In the genomic region with DNA sequence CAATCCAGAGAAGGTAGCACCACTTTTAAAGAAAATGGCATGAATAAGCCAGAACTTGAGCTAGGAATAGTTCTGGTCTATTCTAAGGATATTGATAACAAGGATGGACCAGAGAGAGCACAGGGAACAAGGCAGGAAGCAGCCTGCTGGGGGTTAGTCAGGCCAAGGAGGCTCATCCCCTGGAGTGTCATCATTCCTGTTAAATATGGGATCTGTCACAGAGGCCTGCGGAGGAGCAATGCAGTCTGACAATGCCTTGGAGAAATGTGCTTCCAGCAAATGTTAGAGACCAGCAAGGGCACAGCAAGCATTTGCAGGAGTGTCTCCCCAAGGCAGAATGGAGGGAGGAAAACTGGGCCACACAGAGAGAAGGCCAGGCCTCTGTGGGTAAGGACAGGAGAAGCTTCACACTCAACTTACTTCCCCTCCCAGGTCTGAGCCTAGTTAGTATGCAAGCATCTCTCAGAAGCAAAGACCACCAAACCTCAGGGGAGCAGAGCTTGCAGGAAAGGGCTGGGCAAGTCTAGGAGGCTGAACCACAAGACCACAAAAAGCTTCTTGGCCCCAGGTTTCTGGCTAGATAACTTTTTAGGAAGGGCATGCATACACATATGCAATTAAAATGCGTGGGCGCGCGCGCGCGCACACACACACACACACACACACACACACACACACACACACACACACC, we compare ENCODE assay signal across 11 mouse cellular contexts. TPM values are rescaled to one million over a fixed set of nuclear protein-coding genes. Genes with fewer than 3 reads are reported as not detected.
A peak's percentile ranks its signal among the peaks of the same experiment; 100 is the strongest.
DNase-seq lines count a peak whose midpoint lies in the region; ATAC-seq and TF ChIP-seq lines count a peak whose summit lies in the region.
"Had no signal": no experiment of that assay in that cellular context is flagged by ENCODE, and none has a peak within 500 bp of the region (broad histone marks: within the 10 kb centered on the region; RNA-seq: fewer than 3 reads in every experiment).

No protein-coding gene starts in this region.

- TF ChIP-seq POLR2A in limb, embryonic 14.5 days (IDR thresholded peaks at IDR 0.05; ENCODE audit: borderline replicate concordance, extremely low read depth, insufficient read depth, insufficient read length) = no peak

- no peak for ATAC-seq in kidney, embryonic 16.5 days (ENCODE audit: low FRiP score, low TSS enrichment)
- ATAC-seq in embryonic facial prominence, embryonic 14.5 days (ENCODE audit: low read depth) = peak; percentile 15; the same call in 1 of the 2 replicates
- ATAC-seq in limb, embryonic 14.5 days (ENCODE audit: low FRiP score, low read depth) = 0 out of 2 replicates have a peak, but pooled peaks have one; percentile 13

- no peak overlapping the region for H3K9ac ChIP-seq in kidney, embryonic 16.5 days (replicated peaks; ENCODE audit: low read length)
- H3K9ac ChIP-seq in embryonic facial prominence, embryonic 14.5 days (ENCODE audit: low read depth, low read length) = no peak overlapping the region
- H3K9ac ChIP-seq in limb, embryonic 14.5 days (ENCODE audit: low read depth, low read length, severe bottlenecking) = no peak overlapping the region

- H3K36me3 ChIP-seq in kidney, embryonic 16.5 days (ENCODE audit: insufficient read depth, low read length) = no peaks in the 10 kb centered on the region
- 0 out of 2 replicates have a peak, but pooled peaks cover 4% of the 10 kb centered on the region for H3K36me3 ChIP-seq in embryonic facial prominence, embryonic 14.5 days (ENCODE audit: control insufficient read depth, insufficient read depth, low read length)
- no peaks in the 10 kb centered on the region for H3K36me3 ChIP-seq in limb, embryonic 14.5 days (ENCODE audit: control insufficient read depth, insufficient read depth, low read length)

- no peak overlapping the region for H3K4me3 ChIP-seq in kidney, embryonic 16.5 days (ENCODE audit: low read length)
- no peak overlapping the region for H3K4me3 ChIP-seq in embryonic facial prominence, embryonic 14.5 days (ENCODE audit: low read depth, low read length)
- H3K4me3 ChIP-seq in limb, embryonic 14.5 days (replicated peaks; ENCODE audit: low read length) = no peak overlapping the region
- H3K4me3 ChIP-seq: left cerebral cortex, adult 2 months had no signal

- H3K4me1 ChIP-seq in kidney, embryonic 16.5 days (ENCODE audit: insufficient read depth, low read length) = peaks cover 6% of the 10 kb centered on the region; the same call in 1 of the 2 replicates
- H3K4me1 ChIP-seq in embryonic facial prominence, embryonic 14.5 days (ENCODE audit: control insufficient read depth, insufficient read depth, low read length) = peaks cover 17% of the 10 kb centered on the region
- H3K4me1 ChIP-seq in limb, embryonic 14.5 days (ENCODE audit: control insufficient read depth, insufficient read depth, low read length) = peaks cover 13% of the 10 kb centered on the region

- WGBS in kidney, embryonic 16.5 days = 84% methylated on average over 8 of the region's 8 CpGs
- WGBS in embryonic facial prominence, embryonic 14.5 days = 64% methylated on average over 8 of the region's 8 CpGs
- 78% methylated on average over 8 of the region's 8 CpGs for WGBS in limb, embryonic 14.5 days

- peak overlapping the region; percentile 19 for H3K27ac ChIP-seq in kidney, embryonic 16.5 days (ENCODE audit: low read length)
- peak overlapping the region; percentile 64 for H3K27ac ChIP-seq in embryonic facial prominence, embryonic 14.5 days (replicated peaks; ENCODE audit: low read depth, low read length)
- peak overlapping the region; percentile 64 for H3K27ac ChIP-seq in limb, embryonic 14.5 days (replicated peaks; ENCODE audit: low read depth, low read length)
- H3K27ac ChIP-seq: left cerebral cortex, adult 2 months had no signal

- no peak for DNase-seq in kidney, adult 18-20 months
- peak; percentile 20 for DNase-seq in R1 (ENCODE audit: low read depth, low spot score)
- DNase-seq in embryonic facial prominence, embryonic 14.5 days (ENCODE audit: low spot score) = peak; percentile 85
- no peak for DNase-seq in limb, embryonic 14.5 days (ENCODE audit: low spot score)
- DNase-seq in urinary bladder, postnatal 36 days (ENCODE audit: low spot score in 2 of 2) = no peak
- DNase-seq in frontal cortex, postnatal 36 days (ENCODE audit: low spot score in 2 of 2) = no peak
- no peak for DNase-seq in cerebellum, adult 18-20 months
- DNase-seq: cerebellum, adult 9-10 months; right cerebral cortex, postnatal 14 days had no signal

- no peak overlapping the region for H3K4me2 ChIP-seq in kidney, embryonic 16.5 days (replicated peaks; ENCODE audit: low read depth, low read length)
- H3K4me2 ChIP-seq in embryonic facial prominence, embryonic 14.5 days (ENCODE audit: low read depth, low read length) = no peak overlapping the region
- no peak overlapping the region for H3K4me2 ChIP-seq in limb, embryonic 14.5 days (replicated peaks; ENCODE audit: low read depth, low read length, severe bottlenecking)

- no peaks in the 10 kb centered on the region for H3K9me3 ChIP-seq in kidney, embryonic 16.5 days (ENCODE audit: low read length)
- H3K9me3 ChIP-seq in embryonic facial prominence, embryonic 14.5 days (ENCODE audit: control insufficient read depth, low read length) = no peaks in the 10 kb centered on the region
- no peaks in the 10 kb centered on the region for H3K9me3 ChIP-seq in limb, embryonic 14.5 days (ENCODE audit: control insufficient read depth, low read length)

- H3K27me3 ChIP-seq in kidney, embryonic 16.5 days (ENCODE audit: insufficient read depth, low read length) = no peaks in the 10 kb centered on the region
- H3K27me3 ChIP-seq in embryonic facial prominence, embryonic 14.5 days (replicated peaks; ENCODE audit: control insufficient read depth, insufficient read depth, low read length) = no peaks in the 10 kb centered on the region
- no peaks in the 10 kb centered on the region for H3K27me3 ChIP-seq in limb, embryonic 14.5 days (ENCODE audit: control insufficient read depth, insufficient read depth, low read length)

RNA-seq across cellular contexts. Expression of gene Tln2, which starts 9.5 kb away (rescaled TPM):
- 18.9 and 19.1 TPM in 2 replicates for polyA plus RNA-seq in kidney, embryonic 16.5 days (2015; fragmentation: Nextera tagmentation; extraction: Ambion mirVana)
- polyA plus RNA-seq in embryonic facial prominence, embryonic 14.5 days (2014; fragmentation: Nextera tagmentation; extraction: Ambion mirVana) = 42.0 and 46.3 TPM in 2 replicates
- 17.5 and 20.6 TPM in 2 replicates for polyA plus RNA-seq in limb, embryonic 14.5 days (2012; rRNA removed)
- 38.4 and 39.2 TPM in 2 replicates for polyA plus RNA-seq in limb, embryonic 14.5 days (2014; fragmentation: Nextera tagmentation; extraction: Ambion mirVana)

Comparison
In these comparisons a context has a peak if more than half of its experiments do, and no peak if none do; other contexts are left out.
1. DNase-seq: peak in R1 (single experiment) and embryonic facial prominence, embryonic 14.5 days (single experiment); none in kidney, adult 18-20 months (single experiment), limb, embryonic 14.5 days (single experiment), urinary bladder, postnatal 36 days (0 of 2), frontal cortex, postnatal 36 days (0 of 2) and cerebellum, adult 18-20 months (0 of 2).
2. Peak in every context shown above with its lines, with median percentiles within 50 percentile points of each other: H3K27ac ChIP-seq.